Mouse (Mus musculus): ENCODE results near the gene Bcl3. TPM values are rescaled to one million over a fixed set of nuclear protein-coding genes. Genes with fewer than 3 reads are reported as not detected.

Gene Bcl3
- polyA plus RNA-seq, 1 experiment from 2014 or later, result 0.65 TPM

- Histone ChIP-seq H3K4me1 (ENCODE audit: control insufficient read depth, insufficient read depth, low read length) (no peaks in the 10 kb centered on the region), H3K27me3 (ENCODE audit: control insufficient read depth, insufficient read depth, low read depth, low read length) (no peaks in the 10 kb centered on the region), H3K27ac (ENCODE audit: low read length) (no peak overlapping the region), H3K4me3 (ENCODE audit: low read depth, low read length) (no peak overlapping the region), H3K9ac (ENCODE audit: low read depth, low read length) (no peak overlapping the region), H3K4me2 (ENCODE audit: low read length) (no peak overlapping the region), H3K36me3 (ENCODE audit: control insufficient read depth, insufficient read depth, low read length) (no peaks in the 10 kb centered on the region), H3K9me3 (replicated peaks; ENCODE audit: control insufficient read depth, low read length, poor library complexity, severe bottlenecking) (no peaks in the 10 kb centered on the region)
- ATAC-seq, result no peak
- 81% methylated on average over 10 of the region's 10 CpGs for WGBS
Measured at GRCm38 (mm10) chr7:19859740-19860139, 37.2 kb upstream of the Bcl3 start.

GRCm38 (mm10) chr7:19856283-19856682 lies 33.7 kb upstream of the Bcl3 start:
- Histone ChIP-seq H3K9me3 (replicated peaks; ENCODE audit: control insufficient read depth, low read length, poor library complexity, severe bottlenecking) (no peaks in the 10 kb centered on the region), H3K4me1 (ENCODE audit: control insufficient read depth, insufficient read depth, low read length) (no peaks in the 10 kb centered on the region), H3K9ac (ENCODE audit: low read depth, low read length) (no peak overlapping the region), H3K27me3 (ENCODE audit: control insufficient read depth, insufficient read depth, low read depth, low read length) (no peaks in the 10 kb centered on the region), H3K4me2 (ENCODE audit: low read length) (no peak overlapping the region), H3K27ac (ENCODE audit: low read length) (no peak overlapping the region), H3K36me3 (ENCODE audit: control insufficient read depth, insufficient read depth, low read length) (no peaks in the 10 kb centered on the region), H3K4me3 (ENCODE audit: low read depth, low read length) (no peak overlapping the region)
- no peak for ATAC-seq
- 86% methylated on average over 6 of the region's 6 CpGs for WGBS

DNA sequence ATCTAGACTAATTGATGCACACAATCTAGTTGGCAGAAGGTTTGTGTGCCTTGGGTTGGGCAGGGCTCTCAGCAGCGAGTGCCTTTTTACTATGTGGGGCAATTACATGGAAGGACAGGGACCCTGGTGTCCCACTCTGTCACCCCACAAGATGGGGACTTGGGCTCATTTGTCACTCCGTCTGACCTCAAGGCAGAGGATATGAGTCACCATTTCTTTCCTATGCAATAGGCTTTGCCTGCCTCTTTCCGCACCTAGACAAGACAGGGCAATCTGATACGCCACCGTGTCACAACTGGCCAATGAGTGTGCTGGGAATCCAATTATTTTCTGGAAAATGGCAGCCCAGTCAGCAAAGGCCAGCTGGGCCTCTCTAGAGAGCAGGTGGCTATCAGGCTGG lies 33.1 kb upstream of the Bcl3 start:
- Histone ChIP-seq H3K4me1 (ENCODE audit: control insufficient read depth, insufficient read depth, low read length) (no peaks in the 10 kb centered on the region), H3K9me3 (replicated peaks; ENCODE audit: control insufficient read depth, low read length, poor library complexity, severe bottlenecking) (no peaks in the 10 kb centered on the region), H3K4me2 (ENCODE audit: low read length) (no peak overlapping the region), H3K36me3 (ENCODE audit: control insufficient read depth, insufficient read depth, low read length) (no peaks in the 10 kb centered on the region), H3K27ac (ENCODE audit: low read length) (no peak overlapping the region), H3K27me3 (ENCODE audit: control insufficient read depth, insufficient read depth, low read depth, low read length) (no peaks in the 10 kb centered on the region), H3K9ac (ENCODE audit: low read depth, low read length) (no peak overlapping the region), H3K4me3 (ENCODE audit: low read depth, low read length) (no peak overlapping the region)
- 86% methylated on average over 5 of the region's 5 CpGs for WGBS
- ATAC-seq, result no peak

GRCm38 (mm10) chr7:19853526-19853925 lies 31.0 kb upstream of the Bcl3 start:
- no peak overlapping the region for H3K9ac ChIP-seq (ENCODE audit: low read depth, low read length)

GRCm38 (mm10) chr7:19851858-19852570 lies 29.4 kb upstream of the Bcl3 start, which contains the start of gene Gm19345:
Gene Gm19345, plus strand, starts transcription at chr7:19852003.
- Histone ChIP-seq H3K4me3 (ENCODE audit: low read depth, low read length) (peak within 1 kb of the TSS; percentile 53), H3K27me3 (ENCODE audit: control insufficient read depth, insufficient read depth, low read depth, low read length) (no peaks in the 10 kb centered on the region), H3K27ac (ENCODE audit: low read length) (peak within 1 kb of the TSS; percentile 80), H3K9me3 (replicated peaks; ENCODE audit: control insufficient read depth, low read length, poor library complexity, severe bottlenecking) (no peaks in the 10 kb centered on the region), H3K4me1 (ENCODE audit: control insufficient read depth, insufficient read depth, low read length) (no peaks in the 10 kb centered on the region), H3K4me2 (ENCODE audit: low read length) (peak within 1 kb of the TSS; percentile 68), H3K36me3 (ENCODE audit: control insufficient read depth, insufficient read depth, low read length) (no peaks in the 10 kb centered on the region), H3K9ac (ENCODE audit: low read depth, low read length) (peak within 1 kb of the TSS; percentile 81)
- ATAC-seq, result peak; percentile 91
- 2% methylated on average over 33 of the region's 33 CpGs for WGBS

More at GRCm38 (mm10) chr7:19853526-19853925, 31.0 kb upstream of the Bcl3 start:
- Histone ChIP-seq H3K27me3 (ENCODE audit: control insufficient read depth, insufficient read depth, low read depth, low read length) (no peaks in the 10 kb centered on the region), H3K9me3 (replicated peaks; ENCODE audit: control insufficient read depth, low read length, poor library complexity, severe bottlenecking) (no peaks in the 10 kb centered on the region), H3K4me1 (ENCODE audit: control insufficient read depth, insufficient read depth, low read length) (no peaks in the 10 kb centered on the region), H3K4me3 (ENCODE audit: low read depth, low read length) (no peak overlapping the region), H3K4me2 (ENCODE audit: low read length) (no peak overlapping the region), H3K36me3 (ENCODE audit: control insufficient read depth, insufficient read depth, low read length) (no peaks in the 10 kb centered on the region), H3K27ac (ENCODE audit: low read length) (no peak overlapping the region)
- ATAC-seq, result no peak
- WGBS, result 90% methylated on average over 20 of the region's 20 CpGs

- H3K4me1 ChIP-seq (ENCODE audit: control insufficient read depth, insufficient read depth, low read length), result no peaks in the 10 kb centered on the region; the same call in 1 of the 2 replicates
- no peak for ATAC-seq
- no peaks in the 10 kb centered on the region for H3K36me3 ChIP-seq (ENCODE audit: control insufficient read depth, insufficient read depth, low read length)
- WGBS, result 63% methylated on average over 14 of the region's 15 CpGs
- no peak overlapping the region for H3K9ac ChIP-seq (ENCODE audit: low read depth, low read length)
- no peak overlapping the region for H3K4me2 ChIP-seq (ENCODE audit: low read length)
- peaks cover 11% of the 10 kb centered on the region; the same call in 1 of the 2 replicates for H3K27me3 ChIP-seq (ENCODE audit: control insufficient read depth, insufficient read depth, low read depth, low read length)
- no peak overlapping the region for H3K4me3 ChIP-seq (ENCODE audit: low read depth, low read length)
- H3K27ac ChIP-seq (ENCODE audit: low read length), result no peak overlapping the region
- H3K9me3 ChIP-seq (replicated peaks; ENCODE audit: control insufficient read depth, low read length, poor library complexity, severe bottlenecking), result no peaks in the 10 kb centered on the region
Measured at GRCm38 (mm10) chr7:19844521-19845171, 22.1 kb upstream of the Bcl3 start.

DNA sequence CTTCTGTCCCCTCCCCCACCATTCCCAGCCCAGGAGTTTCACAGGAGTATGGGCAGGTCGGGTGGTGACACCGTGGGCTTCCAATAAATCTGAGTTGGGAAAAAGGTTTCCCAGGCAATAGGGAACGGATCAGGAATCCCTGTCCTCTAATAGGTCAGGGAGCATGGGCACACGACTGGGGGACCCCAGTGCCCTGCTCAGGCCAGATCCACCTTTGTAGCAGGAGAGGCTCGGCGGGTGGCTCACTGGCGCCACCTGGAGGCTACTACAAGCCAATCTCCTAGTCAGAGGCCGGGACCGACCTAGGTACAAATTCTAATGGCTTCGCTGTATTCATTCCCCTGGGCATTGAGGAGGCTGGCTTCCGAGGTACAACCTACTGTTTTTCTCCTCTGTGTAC lies 21.0 kb upstream of the Bcl3 start:
- Histone ChIP-seq H3K36me3 (ENCODE audit: control insufficient read depth, insufficient read depth, low read length) (no peaks in the 10 kb centered on the region), H3K27ac (ENCODE audit: low read length) (no peak overlapping the region), H3K4me2 (ENCODE audit: low read length) (no peak overlapping the region), H3K4me3 (ENCODE audit: low read depth, low read length) (no peak overlapping the region), H3K9me3 (replicated peaks; ENCODE audit: control insufficient read depth, low read length, poor library complexity, severe bottlenecking) (no peaks in the 10 kb centered on the region), H3K9ac (ENCODE audit: low read depth, low read length) (no peak overlapping the region), H3K27me3 (ENCODE audit: control insufficient read depth, insufficient read depth, low read depth, low read length) (peaks cover 11% of the 10 kb centered on the region; the same call in 1 of the 2 replicates), H3K4me1 (ENCODE audit: control insufficient read depth, insufficient read depth, low read length) (no peaks in the 10 kb centered on the region; the same call in 1 of the 2 replicates)
- peak; percentile 68; the same call in 1 of the 2 replicates for ATAC-seq
- 3% methylated on average over 11 of the region's 11 CpGs for WGBS

GRCm38 (mm10) chr7:19842885-19843504 lies 20.4 kb upstream of the Bcl3 start:
- Histone ChIP-seq H3K9me3 (replicated peaks; ENCODE audit: control insufficient read depth, low read length, poor library complexity, severe bottlenecking) (no peaks in the 10 kb centered on the region), H3K9ac (ENCODE audit: low read depth, low read length) (no peak overlapping the region), H3K4me3 (ENCODE audit: low read depth, low read length) (no peak overlapping the region), H3K4me1 (ENCODE audit: control insufficient read depth, insufficient read depth, low read length) (no peaks in the 10 kb centered on the region; the same call in 1 of the 2 replicates), H3K27ac (ENCODE audit: low read length) (no peak overlapping the region), H3K27me3 (ENCODE audit: control insufficient read depth, insufficient read depth, low read depth, low read length) (peaks cover 11% of the 10 kb centered on the region; the same call in 1 of the 2 replicates), H3K4me2 (ENCODE audit: low read length) (no peak overlapping the region), H3K36me3 (ENCODE audit: control insufficient read depth, insufficient read depth, low read length) (no peaks in the 10 kb centered on the region)
- no peak for ATAC-seq
- WGBS, result 25% methylated on average over 19 of the region's 19 CpGs
